Mouse (Mus musculus): Measurements from ENCODE around the gene Gm47996. TPM values are rescaled to one million over a fixed set of nuclear protein-coding genes. Genes with fewer than 3 reads are reported as not detected.
"Not testable (repeated sequence)": the region's sequence is repeated elsewhere in the genome, so short reads cannot be mapped to it uniquely, and the experiment has no call there.

Gene Gm47996
- polyA plus RNA-seq, 1 experiment = not detected

DNA sequence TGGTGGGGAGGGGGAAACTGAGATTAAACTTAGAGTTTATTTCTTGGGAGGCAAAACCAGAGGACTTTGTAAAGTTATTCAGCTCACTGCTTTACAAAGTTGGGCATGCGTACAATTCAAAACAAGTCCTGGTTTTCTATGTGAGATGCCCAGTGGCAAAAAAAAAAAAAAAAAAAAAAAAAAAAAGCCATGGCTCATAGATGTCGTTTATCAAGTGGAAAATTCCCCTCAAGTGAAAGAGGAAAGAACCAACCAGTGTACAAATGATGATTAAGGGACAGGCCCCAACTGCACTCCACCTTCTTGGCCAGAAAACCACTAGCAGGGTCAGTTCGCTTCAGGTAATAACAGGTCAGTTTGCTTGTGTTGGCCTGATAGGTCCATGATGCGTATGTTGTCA is 21.5 kb upstream of the Gm47996 start:
- TF ChIP-seq CTCF (IDR thresholded peaks at IDR 0.05; ENCODE audit: low read depth, low read length) = no peak
- no peak for TF ChIP-seq POLR2A (IDR thresholded peaks at IDR 0.05; ENCODE audit: borderline replicate concordance, low read depth, low read length)
- Histone ChIP-seq H3K4me1 (ENCODE audit: control insufficient read depth, insufficient read depth, low read length) (no peaks in the 10 kb centered on the region), H3K4me3 (ENCODE audit: insufficient read depth, low read length) (no peak overlapping the region), H3K27ac (ENCODE audit: insufficient read depth, low read depth, low read length) (no peak overlapping the region)

DNA sequence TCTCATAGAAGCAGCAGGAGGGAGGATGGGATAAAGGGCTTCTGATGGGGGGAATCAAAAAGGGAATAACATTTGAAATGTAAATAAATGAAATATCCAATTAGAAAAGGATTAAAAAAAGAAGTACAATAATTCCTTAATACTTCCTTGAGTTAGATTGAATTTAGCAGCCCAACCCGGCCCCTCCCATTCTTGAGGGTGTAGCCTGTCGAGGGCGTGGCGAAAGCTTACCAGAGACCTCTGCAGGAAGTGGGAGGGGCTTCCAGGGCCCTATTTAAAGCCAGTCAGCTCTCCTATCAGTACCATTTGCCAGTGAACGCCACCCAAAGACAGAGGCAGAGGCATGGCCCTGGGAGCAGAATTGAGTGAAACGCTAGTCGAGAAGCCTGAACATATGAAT is 17.9 kb upstream of the Gm47996 start, which contains the start of gene Gm8947:
Gene Gm8947 (plus strand): TSS at position 302 of the 400 bp plus-strand sequence.
- H3K4me1 ChIP-seq (ENCODE audit: control insufficient read depth, insufficient read depth, low read length); H3K27ac ChIP-seq (ENCODE audit: insufficient read depth, low read depth, low read length): not testable (repeated sequence)

DNA sequence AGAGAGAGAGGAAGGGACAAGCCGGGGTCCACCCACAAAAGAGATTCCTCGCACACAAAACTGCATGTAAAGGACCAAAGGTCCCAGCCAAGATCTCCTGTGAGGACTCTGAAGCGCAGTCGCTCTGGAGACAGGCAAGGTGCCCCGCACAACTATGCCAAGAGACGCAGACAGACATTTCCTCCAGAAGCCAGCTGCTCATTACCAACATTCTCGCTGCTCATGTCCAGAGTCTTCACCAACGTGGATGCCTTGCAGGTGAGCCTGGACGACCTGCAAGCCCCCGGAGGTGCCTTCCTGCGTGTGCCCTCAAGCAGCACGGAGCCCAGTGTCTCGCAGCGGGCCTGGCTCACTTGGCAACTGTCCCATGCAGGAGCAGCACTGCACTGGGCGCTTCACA is 17.2 kb upstream of the Gm47996 start:
- not testable (repeated sequence) for H3K27ac ChIP-seq (ENCODE audit: insufficient read depth, low read depth, low read length); H3K4me3 ChIP-seq (ENCODE audit: insufficient read depth, low read length); H3K4me1 ChIP-seq (ENCODE audit: control insufficient read depth, insufficient read depth, low read length)

More for the DNA sequence above, 17.9 kb upstream of the Gm47996 start, which contains the start of gene Gm8947:
- H3K4me3 ChIP-seq (ENCODE audit: insufficient read depth, low read length) = not testable (repeated sequence)

DNA sequence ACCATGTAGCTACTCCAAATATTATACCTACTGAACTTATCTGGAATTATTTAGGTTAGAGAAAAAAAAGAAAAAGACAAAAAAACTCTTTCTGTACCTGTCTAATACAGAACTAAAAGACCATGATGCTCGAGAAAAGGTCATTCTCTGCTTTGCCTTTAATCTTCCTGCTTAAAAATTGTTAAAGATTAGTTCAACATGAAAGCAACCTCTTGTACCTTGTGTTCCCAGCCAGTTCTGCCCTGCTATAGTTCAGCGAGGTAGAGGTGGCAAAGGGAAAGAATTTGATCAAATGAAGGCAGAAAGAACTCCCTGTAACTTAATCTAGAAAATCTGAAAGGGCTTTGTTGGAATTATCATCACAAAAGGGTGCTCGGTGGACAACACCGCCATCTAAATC is 13.9 kb upstream of the Gm47996 start:
- not testable (repeated sequence) for H3K4me1 ChIP-seq (ENCODE audit: control insufficient read depth, insufficient read depth, low read length); H3K27ac ChIP-seq (ENCODE audit: insufficient read depth, low read depth, low read length); H3K4me3 ChIP-seq (ENCODE audit: insufficient read depth, low read length)

DNA sequence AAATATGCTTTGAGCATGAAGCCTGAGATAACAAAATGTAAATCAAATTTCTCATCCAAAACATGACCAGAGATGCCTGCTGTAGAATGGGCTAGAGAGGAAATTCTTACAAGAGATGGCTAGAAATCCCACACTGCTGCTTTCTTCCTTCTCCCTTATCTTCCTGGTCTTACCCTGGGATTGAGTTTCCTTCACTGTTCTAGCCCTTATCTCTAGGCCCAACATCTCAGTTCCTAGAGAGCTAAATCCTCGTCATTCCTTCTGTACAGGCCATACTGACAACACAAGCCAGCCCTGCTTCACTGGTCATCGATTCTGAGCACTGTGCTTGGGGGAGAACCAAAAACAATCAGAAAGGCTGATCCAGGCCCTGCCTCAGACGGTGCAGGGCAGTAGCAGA is 13.2 kb upstream of the Gm47996 start:
- not testable (repeated sequence) for H3K4me3 ChIP-seq (ENCODE audit: insufficient read depth, low read length); H3K27ac ChIP-seq (ENCODE audit: insufficient read depth, low read depth, low read length); H3K4me1 ChIP-seq (ENCODE audit: control insufficient read depth, insufficient read depth, low read length)

DNA sequence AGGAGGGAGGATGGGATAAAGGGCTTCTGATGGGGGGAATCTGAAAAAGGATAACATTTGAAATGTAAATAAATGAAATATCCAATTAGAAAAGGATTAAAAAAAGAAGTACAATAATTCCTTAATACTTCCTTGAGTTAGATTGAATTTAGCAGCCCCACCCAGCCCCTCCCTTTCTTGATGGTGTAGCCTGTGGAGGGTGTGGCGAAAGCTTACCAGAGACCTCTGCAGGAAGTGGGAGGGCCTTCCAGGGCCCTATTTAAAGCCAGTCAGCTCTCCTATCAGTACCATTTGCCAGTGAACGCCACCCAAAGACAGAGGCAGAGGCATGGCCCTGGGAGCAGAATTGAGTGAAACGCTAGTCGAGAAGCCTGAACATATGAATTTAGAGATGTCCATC is 11.8 kb upstream of the Gm47996 start, which contains the start of gene Gm47995:
Gene Gm47995 (plus strand): TSS at position 329 of the 400 bp plus-strand sequence.
- H3K4me1 ChIP-seq (ENCODE audit: control insufficient read depth, insufficient read depth, low read length); H3K4me3 ChIP-seq (ENCODE audit: insufficient read depth, low read length); H3K27ac ChIP-seq (ENCODE audit: insufficient read depth, low read depth, low read length): not testable (repeated sequence)

DNA sequence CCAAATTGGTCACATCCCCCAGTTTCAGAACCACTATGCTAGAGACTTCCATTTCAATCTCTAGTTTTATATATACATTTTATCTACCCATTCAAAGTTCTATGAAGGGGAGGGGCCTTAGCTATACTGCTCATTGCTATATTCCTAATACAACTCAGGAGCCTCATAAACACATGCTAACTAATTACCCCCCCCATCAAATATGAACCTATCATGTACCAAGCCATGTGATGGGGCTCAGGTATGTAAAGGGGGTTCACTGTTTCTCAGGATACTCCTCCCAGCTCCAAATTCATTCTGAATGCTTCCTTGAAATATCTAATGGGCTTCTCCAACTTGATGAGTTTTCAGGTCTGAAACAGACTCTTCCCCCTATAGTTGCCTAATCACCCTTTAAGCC is 9.3 kb upstream of the Gm47996 start:
- H3K4me3 ChIP-seq (ENCODE audit: insufficient read depth, low read length); H3K4me1 ChIP-seq (ENCODE audit: control insufficient read depth, insufficient read depth, low read length); H3K27ac ChIP-seq (ENCODE audit: insufficient read depth, low read depth, low read length): not testable (repeated sequence)

DNA sequence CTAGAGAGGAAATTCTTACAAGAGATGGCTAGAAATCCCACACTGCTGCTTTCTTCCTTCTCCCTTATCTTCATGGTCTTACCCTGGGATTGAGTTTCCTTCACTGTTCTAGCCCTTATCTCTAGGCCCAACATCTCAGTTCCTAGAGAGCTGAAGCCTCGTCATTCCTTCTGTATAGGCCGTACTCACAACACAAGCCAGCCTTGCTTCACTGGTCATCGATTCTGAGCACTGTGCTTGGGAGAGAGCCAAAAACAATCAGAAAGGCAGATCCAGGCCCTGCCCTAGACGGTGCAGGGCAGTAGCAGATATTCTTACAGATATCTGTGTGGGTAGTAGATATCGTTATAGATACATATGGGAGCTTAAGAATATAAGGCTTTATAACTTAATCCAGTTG is 7.2 kb upstream of the Gm47996 start:
- H3K4me1 ChIP-seq (ENCODE audit: control insufficient read depth, insufficient read depth, low read length); H3K4me3 ChIP-seq (ENCODE audit: insufficient read depth, low read length); H3K27ac ChIP-seq (ENCODE audit: insufficient read depth, low read depth, low read length): not testable (repeated sequence)

DNA sequence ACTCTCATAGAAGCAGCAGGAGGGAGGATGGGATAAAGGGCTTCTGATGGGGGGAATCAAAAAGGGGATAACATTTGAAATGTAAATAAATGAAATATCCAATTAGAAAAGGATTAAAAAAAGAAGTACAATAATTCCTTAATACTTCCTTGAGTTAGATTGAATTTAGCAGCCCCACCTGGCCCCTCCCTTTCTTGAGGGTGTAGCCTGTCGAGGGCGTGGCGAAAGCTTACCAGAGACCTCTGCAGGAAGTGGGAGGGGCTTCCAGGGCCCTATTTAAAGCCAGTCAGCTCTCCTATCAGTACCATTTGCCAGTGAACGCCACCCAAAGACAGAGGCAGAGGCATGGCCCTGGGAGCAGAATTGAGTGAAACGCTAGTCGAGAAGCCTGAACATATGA is 6.1 kb upstream of the Gm47996 start, which contains the start of gene 3110040M04Rik:
Gene 3110040M04Rik (plus strand): TSS at position 304 of the 400 bp plus-strand sequence.
- not testable (repeated sequence) for H3K27ac ChIP-seq (ENCODE audit: insufficient read depth, low read depth, low read length); H3K4me1 ChIP-seq (ENCODE audit: control insufficient read depth, insufficient read depth, low read length)

DNA sequence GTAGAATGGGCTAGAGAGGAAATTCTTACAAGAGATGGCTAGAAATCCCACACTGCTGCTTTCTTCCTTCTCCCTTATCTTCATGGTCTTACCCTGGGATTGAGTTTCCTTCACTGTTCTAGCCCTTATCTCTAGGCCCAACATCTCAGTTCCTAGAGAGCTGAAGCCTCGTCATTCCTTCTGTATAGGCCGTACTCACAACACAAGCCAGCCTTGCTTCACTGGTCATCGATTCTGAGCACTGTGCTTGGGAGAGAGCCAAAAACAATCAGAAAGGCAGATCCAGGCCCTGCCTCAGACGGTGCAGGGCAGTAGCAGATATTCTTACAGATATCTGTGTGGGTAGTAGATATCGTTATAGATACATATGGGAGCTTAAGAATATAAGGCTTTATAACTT is 1.4 kb upstream of the Gm47996 start:
- H3K27ac ChIP-seq (ENCODE audit: insufficient read depth, low read depth, low read length); H3K4me3 ChIP-seq (ENCODE audit: insufficient read depth, low read length); H3K4me1 ChIP-seq (ENCODE audit: control insufficient read depth, insufficient read depth, low read length): not testable (repeated sequence)

More for the DNA sequence above, 6.1 kb upstream of the Gm47996 start, which contains the start of gene 3110040M04Rik:
- not testable (repeated sequence) for H3K4me3 ChIP-seq (ENCODE audit: insufficient read depth, low read length)

DNA sequence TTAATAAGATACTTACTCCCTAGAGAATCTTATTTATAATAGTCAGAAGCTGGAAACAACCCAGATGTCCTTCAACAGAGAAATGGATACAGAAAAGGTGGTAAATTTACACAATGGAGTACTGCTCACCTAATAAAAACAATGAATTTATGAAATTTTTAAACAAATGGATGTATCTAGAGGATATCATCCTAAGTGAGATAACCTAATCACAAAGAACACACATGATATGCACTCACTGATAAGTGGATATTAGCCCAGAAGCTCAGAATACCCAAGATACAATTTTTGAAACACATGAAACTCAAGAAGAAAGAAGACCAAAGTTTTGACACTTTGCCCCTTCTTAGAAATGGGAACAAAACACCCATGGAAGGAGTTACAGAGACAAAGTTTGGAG is 987 bp upstream of the Gm47996 start:
- H3K27ac ChIP-seq (ENCODE audit: insufficient read depth, low read depth, low read length); H3K4me3 ChIP-seq (ENCODE audit: insufficient read depth, low read length); H3K4me1 ChIP-seq (ENCODE audit: control insufficient read depth, insufficient read depth, low read length): not testable (repeated sequence)

DNA sequence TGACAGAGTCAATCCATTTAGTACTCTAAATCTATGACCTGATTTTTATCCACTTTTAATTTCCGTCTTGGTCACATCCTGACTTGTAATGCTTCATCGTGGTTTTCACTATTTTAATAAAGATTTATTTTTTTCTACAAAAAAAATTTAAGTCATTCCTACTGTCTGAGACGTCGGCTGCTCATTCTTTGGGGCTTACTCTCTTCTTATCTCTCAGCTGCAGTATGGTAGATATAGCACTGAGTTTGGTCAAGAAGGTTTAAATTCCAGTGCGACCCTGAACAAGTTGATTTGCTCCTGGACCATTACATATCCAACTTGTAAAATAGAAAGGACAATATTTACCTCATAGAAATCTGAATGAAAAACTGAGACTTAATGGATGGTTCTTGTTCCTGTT is 1.7 kb downstream of the Gm47996 start:
- not testable (repeated sequence) for H3K4me3 ChIP-seq (ENCODE audit: insufficient read depth, low read length); H3K4me1 ChIP-seq (ENCODE audit: control insufficient read depth, insufficient read depth, low read length)

More for the DNA sequence above, 1.7 kb downstream of the Gm47996 start:
- H3K27ac ChIP-seq (ENCODE audit: insufficient read depth, low read depth, low read length) = not testable (repeated sequence)

Data from bone marrow macrophage, adult 2 months (primary cell).